Mouse (Mus musculus) A20 (cell line): ENCODE data around the gene Smim4.

Experiments used
- DNase-seq: peaks from one replicate; pipeline ENCODE4 v3.0.0-alpha.2; 2011; ENCODE audit warnings: low read depth, low spot score

Smim4 gene

DNA sequence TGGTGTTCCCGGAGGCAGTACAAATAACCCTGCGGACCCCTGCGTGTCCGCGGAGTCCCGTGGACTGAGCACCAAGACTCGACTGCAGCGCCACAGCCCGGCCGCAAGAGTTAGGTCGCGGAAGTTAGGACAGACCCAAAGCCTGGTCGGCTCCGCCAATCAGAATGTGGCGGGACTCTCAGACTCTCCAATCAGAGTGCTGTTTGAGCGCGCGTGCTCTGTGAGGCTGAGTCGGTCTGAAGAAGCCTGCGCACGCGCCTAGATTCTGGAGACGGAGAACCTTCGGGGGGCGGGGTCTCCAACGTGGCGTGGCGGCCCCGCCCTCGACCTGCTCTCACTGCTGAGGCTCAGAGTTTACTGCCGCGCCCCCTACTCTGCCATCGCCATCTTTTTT, at the start of gene Smim4:
Smim4 (minus strand) TSS at position 131 of the 394 bp plus-strand sequence.
- peak; percentile 99 for DNase-seq

DNA sequence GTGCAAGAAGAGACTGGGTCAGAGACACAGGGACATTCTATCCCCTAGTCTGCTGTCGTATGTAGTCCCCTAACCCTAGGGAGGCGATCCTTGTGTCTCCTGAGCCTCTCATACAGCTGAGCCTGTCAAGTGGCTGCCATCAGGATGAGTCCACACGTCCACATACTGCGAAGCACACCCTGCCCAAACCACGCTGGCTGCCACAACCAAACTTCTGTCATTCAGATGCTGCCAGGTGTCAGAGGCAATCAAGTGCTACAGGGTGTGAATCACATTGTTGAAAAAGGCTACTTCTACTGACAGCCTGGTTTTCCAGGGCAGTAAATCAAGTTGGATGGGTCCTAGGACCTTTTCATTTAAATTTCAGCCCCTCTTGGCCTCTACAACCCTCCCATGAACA, 49.0 kb upstream of the Smim4 start:
- DNase-seq = no peak

DNA sequence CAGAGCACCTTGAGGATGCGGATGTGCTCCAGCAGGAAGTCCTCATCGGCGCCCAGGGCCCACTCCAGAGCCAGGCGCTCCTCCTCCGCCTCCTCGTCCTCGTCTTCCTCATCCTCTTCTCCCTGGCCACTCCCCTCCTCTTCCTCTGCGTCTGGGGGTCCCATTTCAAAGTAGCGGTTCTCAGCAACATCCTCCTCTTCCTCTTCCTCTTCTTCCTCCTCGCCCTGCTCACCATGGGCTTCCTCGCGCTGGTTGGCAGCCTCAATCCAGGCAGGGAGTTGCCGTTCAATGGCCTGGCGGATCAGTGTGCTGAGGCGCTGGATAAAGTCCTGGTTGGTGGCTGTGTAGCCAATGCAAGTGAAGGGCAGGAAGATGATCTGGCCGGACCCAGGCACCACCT, 48.5 kb upstream of the Smim4 start:
- DNase-seq = no peak

DNA sequence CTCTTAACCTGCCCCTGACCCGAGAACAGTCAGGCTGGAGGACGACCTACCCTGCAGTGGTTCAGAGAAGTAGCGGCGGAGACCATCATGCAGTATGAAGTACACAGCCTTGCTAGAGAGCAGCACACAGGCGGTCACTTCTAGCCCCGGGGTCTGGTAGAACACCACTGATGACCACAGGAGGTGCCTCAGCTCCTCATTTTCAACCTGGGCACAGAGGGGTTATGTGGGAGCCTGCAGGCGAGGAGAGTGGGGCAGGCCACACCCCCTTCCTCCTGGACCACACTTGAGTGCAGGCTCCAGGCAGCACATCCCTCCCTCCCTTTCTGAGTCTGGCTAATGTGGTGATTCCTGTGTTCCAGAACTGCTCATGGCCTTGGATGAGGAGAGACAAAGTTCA, 44.8 kb upstream of the Smim4 start:
- DNase-seq = no peak

DNA sequence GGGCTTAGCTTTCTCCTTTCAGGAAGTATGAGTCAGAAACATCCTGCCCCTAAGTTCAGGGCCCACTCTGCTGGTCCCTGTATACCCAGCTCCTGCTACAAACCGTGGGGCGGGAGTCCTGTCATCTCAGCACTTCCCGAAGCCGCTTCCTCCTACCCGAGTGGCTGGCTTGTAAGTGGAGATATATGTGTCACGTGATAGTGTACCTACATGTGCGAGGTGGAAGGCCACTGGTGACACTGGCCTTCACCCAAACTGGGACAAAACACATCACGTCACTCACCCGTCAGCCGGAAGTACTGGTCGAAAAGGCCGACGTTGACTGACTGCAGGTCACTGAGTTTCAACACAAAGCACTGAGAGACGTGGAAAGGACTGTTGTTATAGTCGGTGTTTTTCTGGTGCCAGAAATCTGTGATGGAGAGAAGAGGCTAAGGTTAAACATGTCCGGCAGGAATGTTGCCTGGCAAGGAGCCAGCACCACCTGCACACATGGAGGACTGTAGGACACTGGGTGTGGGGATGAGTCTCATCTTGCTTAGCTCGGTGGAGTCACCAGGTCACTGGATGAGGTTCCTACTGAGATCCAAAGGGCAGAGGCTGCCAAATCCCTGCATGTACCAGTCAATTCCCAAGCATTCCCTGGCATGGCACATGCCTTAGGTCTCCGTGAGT, 44.2 kb upstream of the Smim4 start:
- no peak for DNase-seq

DNA sequence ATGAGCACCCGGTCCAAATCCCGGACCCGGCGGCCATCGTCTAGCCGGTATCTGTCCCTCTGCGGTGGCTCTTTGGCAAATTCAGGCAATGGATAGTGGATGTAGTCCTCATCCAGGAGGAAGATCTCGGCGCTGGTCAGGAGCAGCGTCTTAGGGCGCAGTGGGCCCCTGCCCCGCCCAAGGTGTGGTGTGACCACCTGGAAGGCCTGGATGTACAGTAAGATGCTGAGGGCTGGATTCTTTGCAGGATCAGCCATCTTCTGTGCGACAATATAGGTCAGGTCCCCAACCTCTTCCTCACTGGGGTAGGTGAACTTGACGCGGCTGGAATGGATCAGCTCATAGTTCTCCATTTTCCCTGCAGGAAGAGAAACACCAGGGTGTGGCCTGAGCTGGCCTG, 43.1 kb upstream of the Smim4 start:
- DNase-seq = no peak

DNA sequence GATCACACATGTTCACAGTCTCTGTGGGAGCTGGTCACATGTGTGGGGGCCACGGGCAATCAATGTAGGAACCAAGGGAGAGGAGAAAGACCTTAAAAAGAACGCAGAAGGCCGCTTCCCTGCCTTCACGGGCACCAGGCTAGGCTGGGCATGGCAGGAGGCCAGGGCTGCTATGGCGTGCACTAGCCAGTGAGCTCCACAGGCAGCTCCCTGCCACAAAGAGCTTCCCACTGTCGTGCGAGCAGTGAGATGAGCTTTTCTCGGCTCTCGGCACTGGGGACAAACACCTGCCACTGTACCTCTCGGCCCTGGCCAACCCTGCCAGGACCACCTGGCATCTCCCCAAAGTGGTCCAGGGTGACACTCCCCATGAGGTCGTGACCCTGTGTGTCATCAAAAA, 42.6 kb upstream of the Smim4 start:
- no peak for DNase-seq

DNA sequence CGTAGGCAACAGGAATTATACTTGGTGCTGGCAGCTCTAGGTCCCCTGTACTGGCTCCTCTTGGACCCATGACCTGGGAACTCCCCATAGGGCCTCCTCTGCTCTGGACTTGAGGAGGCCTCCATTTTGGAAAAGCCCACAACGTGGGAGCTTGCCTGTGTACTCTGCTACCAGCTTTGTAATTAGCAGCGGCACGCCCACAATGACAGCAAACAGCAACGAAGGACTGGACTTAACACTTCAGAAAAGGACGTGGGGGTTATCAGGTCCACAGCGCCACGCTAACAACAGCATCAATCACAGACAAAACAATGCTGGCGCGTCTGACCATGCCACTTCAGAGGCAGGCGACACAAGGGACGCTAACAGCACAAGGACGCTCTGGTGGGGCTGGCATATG, 42.2 kb upstream of the Smim4 start:
- DNase-seq = no peak

DNA sequence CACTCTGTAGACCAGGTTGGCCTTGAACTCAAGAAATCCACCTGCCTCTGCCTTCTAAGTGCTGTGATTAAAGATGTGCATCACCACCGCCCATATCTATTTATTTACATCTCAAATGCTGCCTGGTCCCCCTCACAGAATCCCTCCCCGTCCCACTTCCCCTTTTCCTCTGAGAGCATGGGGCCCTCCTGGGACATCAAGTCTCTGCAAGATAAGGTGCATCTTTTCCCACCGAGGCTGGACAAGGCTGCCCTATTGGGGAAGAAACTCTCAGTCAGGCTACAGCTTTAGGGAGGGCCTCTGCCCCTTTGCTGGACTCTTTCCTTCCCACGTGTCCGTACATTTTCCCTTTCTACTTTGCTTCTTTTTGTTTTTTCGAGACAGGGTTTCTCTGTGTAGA, 40.8 kb upstream of the Smim4 start:
- DNase-seq = peak; percentile 65

DNA sequence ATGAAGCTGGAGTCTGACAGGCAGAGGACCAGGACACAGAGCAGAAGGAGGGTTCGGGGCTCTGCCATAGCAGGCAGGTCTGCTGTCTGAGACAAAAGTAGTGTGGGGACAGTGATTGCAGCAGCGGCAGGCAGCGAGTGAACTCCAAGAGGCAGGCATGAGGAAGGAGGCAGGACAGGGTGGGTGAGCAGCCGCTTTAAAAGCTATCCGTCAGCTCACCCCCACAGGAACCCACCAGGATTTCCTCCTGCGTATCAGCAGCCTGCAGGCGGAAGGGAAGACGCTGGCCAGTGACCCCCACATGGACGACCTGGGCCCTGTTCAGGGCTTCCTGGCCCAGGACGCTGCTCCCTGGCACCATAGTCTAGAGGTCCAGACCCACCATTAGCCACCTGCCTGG, 39.7 kb upstream of the Smim4 start, which contains the start of gene Stab1:
Stab1 (minus strand) TSS at position 217 of the 400 bp plus-strand sequence.
- no peak for DNase-seq

DNA sequence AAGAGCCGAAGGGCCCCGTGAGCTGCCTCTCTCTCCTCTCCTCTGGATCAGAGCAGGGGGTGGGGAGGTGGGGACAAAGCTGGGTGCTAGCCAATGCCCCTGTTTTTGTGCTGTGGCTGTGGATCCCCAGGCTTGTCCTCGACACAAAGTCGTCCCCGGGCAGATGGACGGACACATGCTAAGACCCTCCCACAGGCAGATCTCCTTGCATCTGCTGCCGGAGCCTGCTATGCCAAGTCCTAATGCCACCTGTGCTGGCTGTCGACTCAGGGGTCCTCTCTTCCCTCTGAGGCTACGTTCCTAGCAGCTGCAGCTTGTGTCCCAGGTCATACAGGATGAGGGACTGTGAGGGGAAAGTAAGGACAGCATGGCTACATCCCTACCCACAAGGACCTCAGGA, 38.1 kb upstream of the Smim4 start:
- no peak for DNase-seq

DNA sequence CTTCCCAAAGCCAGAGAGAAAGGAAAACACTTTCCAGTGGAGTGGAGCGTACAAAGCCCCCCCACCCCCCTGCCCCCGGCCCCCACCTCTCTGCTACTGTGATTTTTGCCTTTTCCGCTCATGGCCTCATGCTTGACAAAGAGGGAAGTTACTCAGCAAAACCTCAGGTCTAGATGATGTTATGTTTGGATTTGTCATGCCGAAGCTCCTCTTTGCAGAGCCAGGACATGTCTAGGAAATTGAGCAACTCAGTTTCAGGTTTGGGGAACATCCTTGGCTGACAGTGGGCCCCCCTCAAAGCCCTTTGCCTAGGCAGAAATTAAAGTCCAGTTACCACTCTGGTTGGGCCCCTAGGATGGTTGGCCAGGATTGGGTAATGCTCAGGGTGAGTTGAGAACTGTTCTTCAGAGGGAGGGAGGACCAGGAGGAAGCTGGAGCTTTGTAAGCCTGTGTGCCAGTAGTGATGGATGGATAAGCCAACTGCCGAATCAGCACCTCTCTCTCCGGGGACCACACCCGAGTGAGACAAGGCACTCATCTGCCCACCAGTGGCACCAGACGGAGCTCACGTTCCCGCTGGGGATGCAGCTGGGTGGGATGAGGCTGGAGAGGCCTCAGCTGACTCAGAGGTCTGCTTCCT, 37.4 kb upstream of the Smim4 start:
- no peak for DNase-seq

DNA sequence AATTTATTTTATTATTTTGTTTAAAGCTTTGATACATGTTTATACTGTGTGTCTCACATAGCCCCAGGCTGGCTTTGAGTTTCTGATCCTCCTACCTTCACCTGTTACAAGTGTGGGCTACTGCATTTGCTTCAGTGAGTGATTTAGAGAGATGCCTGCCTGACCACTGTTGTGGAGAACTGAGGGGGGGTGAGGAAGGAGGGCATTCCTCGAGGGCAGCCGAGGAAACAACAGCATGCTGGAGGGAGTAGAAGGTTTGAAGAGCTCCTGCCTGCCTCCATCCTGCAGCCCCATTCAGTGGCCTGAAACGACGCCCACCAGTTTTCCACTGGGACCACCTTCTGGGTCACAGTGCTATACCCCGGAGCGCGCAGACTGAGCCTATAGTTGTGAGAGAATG, 36.7 kb upstream of the Smim4 start:
- no peak for DNase-seq

DNA sequence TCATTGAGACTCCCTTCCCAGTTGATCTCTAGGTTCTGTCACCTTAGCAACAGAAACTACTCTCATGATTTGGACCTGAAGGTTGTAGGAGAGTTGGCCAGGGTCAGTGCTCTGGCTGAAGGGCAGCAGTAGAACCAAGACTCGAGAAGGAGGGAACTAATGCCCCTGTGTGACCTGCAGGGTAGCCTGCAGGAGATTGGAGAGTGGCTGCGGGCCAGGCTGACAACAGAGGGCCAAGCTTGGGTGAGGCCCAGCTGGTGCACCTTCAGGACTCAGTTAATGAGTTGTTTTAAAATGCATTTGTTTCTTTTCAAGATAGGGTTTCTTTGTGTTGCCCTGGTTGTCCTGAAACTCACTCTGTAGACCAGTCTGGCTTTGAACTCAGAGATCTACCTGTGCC, 36.3 kb upstream of the Smim4 start:
- DNase-seq = no peak

DNA sequence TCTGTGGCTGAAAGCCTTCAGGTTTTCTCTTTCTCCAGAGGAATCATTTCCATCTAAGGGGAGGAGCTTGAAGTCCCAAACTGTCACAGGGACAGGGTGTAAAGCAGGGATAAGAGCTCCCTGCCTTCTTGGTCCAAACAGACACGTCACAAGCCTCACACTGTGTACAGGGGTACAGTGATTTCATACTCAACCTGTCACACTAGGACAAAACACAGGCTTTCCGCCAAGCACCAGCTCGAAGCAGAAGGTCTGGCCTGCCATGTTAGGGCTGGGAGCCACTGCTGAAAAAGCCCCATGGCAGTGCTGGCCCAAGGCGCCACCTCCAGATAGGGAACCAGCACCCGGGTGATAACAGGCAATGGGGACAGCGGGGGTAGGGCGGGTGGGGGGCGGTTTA, 35.3 kb upstream of the Smim4 start:
- no peak for DNase-seq

DNA sequence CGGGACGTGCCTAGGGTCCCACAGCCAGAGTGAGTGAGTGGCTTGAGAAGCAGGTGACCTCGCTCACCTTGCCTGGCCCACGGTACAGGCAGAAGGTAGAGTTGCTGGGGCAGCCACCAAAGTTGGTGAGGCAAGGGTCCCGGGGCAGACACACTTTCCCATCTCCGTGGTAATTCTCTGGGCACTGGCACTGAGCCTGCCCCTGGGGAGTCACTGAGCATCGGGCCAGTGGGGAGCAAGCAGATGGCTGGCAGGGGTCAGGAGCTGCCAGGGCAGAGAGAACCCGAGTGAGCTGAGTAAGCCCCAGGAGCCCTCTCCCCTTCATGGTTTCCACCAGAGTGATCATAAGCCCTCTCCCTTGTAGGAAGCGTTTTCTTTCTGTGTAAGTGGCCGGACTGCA, 32.9 kb upstream of the Smim4 start:
- DNase-seq = no peak

DNA sequence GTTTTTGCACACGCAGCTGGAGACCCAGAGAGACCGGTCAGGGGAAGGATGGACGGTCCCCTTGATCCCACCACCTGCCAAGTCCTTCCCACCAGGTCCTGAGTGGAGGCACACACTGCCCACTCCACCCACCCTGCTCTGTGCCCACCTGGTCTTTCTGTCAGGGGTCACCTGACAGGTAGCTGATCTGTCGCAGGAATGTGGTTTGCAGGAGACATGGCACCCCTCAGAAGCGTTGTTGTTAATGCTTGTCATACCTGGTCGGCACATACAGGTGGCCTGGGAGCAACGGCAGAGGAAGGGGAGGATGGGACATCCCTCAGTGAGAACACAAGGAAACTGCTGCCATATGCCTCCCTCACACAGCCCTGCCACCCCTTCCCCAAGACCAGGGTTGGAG, 32.4 kb upstream of the Smim4 start:
- no peak for DNase-seq

DNA sequence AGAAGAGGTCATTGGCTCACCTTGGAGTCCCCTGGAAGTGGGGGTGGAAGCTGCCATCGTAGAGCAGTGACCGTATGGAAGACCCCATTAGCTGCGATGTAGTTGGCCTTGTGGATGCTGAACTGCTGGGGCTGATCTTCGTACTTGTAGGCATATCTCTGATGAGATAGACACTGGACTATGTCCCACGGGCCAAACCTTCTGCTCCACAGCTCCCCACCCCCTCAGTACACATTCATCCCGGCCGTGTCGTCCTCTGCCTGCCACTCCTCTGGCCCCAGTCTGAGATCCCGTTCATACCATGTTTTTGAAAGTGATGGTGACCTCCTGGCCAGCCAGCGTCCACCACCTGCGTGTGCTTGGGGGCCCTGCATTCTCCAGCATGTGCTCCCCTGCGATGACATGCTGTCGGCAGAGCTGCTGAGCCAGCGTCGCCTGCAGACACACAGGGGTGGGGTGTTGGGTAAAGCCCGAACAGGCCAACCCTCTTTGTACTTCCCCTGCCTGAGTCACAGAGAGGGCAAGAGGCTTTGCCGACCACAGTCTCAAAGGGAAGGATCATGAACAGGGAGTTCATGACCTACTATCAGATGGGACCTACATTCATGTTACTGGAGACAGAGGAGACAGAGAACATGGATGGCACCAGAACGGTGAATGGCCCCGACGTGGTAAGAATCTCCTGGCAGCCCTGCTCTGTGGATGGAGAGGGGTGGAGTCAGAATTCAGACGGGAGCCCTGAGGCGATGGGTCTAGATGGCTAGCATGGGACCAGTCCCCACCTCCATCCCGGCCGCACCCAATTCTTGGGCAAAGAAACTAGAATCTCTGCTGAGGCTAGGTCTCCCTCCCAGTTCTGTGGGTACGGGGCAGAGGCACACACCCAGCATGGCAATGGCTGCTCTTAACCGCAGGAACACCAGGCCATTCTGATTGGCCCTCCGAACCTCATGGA, 31.7 kb upstream of the Smim4 start:
- DNase-seq = peak; percentile 26

DNA sequence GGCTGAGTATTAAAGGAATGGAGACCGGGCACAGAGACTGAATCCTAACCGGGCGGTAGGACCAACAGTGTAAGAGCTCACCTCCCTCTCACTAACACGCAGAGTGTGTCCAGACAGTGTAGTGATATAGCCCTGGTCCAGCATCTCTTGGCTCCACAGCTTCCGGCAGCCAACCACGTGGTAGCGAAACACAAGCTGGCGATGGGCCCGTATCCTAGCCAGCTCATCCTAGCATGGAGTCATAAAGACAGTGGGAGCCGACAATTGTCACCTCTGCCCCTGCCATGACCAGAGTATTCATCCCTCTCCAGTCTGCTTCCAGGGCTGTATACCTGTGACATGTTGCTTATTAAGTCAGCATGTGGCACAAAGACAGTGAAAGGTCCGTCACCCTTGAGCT, 16.9 kb upstream of the Smim4 start:
- no peak for DNase-seq

DNA sequence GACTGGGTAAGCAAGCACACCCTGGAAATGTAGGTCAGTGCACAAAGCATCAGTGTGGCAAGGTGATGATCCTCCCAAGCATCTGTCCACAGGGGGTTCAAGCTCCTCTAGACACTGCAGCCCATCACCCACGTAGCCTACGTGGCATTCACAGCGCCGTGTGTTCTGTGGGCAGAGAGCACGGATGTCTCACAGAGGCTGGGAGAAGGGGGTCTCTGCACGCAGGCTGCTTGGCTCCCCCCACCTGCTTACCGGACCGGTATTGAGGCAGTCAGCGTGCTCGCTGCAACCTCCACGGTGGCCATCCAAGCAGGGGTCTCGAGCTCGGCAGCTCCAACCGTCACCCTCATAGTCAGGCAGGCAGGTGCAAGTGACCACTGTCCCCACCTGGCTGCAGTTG, 12.3 kb upstream of the Smim4 start:
- no peak for DNase-seq

DNA sequence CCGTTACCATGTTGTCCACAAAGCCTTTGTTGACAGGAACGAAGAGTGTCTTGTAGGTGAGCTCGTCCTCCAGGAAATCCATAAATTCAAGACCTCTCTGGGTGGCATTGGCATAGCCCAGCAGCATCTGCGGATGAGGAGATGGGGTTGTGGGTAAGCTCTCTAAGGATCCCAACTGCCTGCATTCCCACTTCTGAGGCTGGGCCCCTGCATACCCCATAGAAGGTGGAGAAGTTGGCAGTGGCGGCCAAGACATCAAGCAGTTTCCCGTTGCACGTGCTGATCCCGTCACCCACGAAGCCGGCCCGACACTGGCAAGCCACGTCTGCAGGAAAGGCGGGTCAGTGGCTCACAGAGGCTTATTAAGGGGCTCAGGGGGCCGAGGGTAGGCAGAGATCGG, 11.4 kb upstream of the Smim4 start:
- DNase-seq = no peak

DNA sequence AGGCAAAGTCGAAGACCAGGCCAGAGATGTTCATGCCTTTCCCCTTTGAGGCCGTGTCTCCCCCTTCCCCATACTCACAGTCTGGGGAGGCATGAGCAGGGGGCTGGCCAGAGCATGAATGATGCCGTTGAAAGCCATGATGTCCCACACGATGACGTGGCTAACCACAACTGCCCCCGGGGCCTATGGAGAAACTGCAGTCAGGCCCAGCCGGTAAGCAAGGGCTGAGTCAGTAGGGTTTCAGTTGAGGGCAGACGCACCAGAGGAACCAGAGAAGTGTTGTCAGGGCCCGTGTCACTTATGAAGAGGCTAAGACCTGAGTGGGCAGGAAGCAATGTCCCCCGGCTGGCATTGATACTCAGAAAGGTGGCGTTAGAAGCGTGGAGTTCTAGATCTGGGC, 10.9 kb upstream of the Smim4 start:
- no peak for DNase-seq
